Mouse (Mus musculus) cortical plate, adult 2 months (tissue): ENCODE results near the gene Ms4a14.

Experiments
- CTCF ChIP-seq: fragments of 200-500 bp; IDR thresholded peaks from 2 replicates; pipeline ENCODE4 v1.5.1; 2011; ENCODE audit warnings: mild to moderate bottlenecking, control low read depth, low read length; ENCODE audit not compliant: insufficient read depth; ENCODE audit errors: extremely low read depth
- POLR2A ChIP-seq: fragments of 200-500 bp; IDR thresholded peaks from 2 replicates; pipeline ENCODE4 v1.6.1; 2011; ENCODE audit warnings: mild to moderate bottlenecking, low read length, control low read depth; ENCODE audit not compliant: insufficient read depth; ENCODE audit errors: extremely low read depth

DNA sequence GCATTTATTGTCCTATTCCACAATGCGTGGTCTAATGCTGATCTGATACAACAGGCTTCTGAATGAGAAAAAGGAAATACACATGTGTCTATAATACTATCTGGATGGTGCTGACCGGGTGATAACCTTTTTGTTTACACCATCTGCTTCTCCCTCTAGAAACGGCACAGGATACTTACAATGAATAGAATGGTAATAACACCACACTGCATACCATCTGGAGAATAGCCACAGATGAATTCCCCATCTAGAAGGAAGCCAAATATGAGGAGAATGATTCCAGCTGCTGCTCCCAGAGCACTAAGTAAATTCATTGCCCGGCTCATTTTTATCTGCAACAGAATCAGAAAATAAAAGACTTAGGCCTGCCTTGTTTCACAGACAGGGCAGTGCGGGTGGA lies 37.8 kb downstream of the Ms4a14 start:
- TF ChIP-seq POLR2A (no peak), CTCF (no peak)
